Mouse (Mus musculus) stomach, postnatal 0 days (tissue): ENCODE measurements around the gene Rhpn2.
A peak's percentile ranks its signal among the peaks of the same experiment; 100 is the strongest.

Experiments
- CTCF ChIP-seq: IDR thresholded peaks from 2 replicates; pipeline ENCODE4 v1.5.1; 2016; ENCODE audit warnings: antibody characterized with exemption, low read depth, mild to moderate bottlenecking, moderate library complexity
- EP300 ChIP-seq: optimal IDR thresholded peaks from 2 replicates; pipeline ENCODE3; 2016; ENCODE audit warnings: antibody characterized with exemption

DNA sequence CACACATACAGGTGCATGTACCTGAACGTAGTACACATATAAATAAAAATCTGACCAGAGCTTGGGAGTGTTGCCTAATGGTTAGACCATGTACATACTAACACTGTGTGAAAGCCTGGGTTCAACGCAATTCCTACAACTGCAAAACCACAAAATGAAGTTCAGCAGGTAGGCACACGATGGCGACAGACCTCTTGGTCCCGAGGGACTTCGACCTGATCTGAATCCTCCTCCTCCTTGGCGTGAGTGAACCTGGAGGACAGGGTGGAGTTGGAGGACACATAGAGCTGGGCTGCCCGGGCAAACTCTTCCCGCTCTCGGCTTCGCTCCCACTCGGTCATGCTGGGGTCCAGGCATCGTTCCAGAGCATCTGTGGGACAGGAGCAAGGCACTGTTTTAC, 40.5 kb upstream of the Rhpn2 start:
- TF ChIP-seq EP300 (no peak), CTCF (peak; percentile 50)
